Mouse (Mus musculus): ENCODE data around the gene Phactr3.

GRCm38 (mm10) chr2:178329986-178330385, 211.2 kb downstream of the Phactr3 start:
- no peak for TF ChIP-seq POLR2A (IDR thresholded peaks at IDR 0.05; ENCODE audit: insufficient read length, low read depth)
- no peak for TF ChIP-seq TCF12 (IDR thresholded peaks at IDR 0.05; ENCODE audit: insufficient read depth, poor library complexity, severe bottlenecking)
- no peak for TF ChIP-seq MAX (IDR thresholded peaks at IDR 0.05; ENCODE audit: low read depth)
- TF ChIP-seq CEBPB (IDR thresholded peaks at IDR 0.05; ENCODE audit: insufficient read depth, poor library complexity, severe bottlenecking): no peak
- TF ChIP-seq USF1 (IDR thresholded peaks at IDR 0.05; ENCODE audit: low read depth): no peak
- no peak for TF ChIP-seq MYOG (IDR thresholded peaks at IDR 0.05; ENCODE audit: control insufficient read depth in 1 of 3, insufficient read depth in 1 of 3, insufficient read length in 2 of 3, low read depth in 2 of 3)
- no peak for TF ChIP-seq E2F4 (IDR thresholded peaks at IDR 0.05; ENCODE audit: insufficient read depth)

All from myocyte (in vitro differentiated cells).